Mouse (Mus musculus): ENCODE results near the gene Mup6.
"Not testable (repeated sequence)": the region's sequence is repeated elsewhere in the genome, so short reads cannot be mapped to it uniquely, and the experiment has no call there.

Gene Mup6

DNA sequence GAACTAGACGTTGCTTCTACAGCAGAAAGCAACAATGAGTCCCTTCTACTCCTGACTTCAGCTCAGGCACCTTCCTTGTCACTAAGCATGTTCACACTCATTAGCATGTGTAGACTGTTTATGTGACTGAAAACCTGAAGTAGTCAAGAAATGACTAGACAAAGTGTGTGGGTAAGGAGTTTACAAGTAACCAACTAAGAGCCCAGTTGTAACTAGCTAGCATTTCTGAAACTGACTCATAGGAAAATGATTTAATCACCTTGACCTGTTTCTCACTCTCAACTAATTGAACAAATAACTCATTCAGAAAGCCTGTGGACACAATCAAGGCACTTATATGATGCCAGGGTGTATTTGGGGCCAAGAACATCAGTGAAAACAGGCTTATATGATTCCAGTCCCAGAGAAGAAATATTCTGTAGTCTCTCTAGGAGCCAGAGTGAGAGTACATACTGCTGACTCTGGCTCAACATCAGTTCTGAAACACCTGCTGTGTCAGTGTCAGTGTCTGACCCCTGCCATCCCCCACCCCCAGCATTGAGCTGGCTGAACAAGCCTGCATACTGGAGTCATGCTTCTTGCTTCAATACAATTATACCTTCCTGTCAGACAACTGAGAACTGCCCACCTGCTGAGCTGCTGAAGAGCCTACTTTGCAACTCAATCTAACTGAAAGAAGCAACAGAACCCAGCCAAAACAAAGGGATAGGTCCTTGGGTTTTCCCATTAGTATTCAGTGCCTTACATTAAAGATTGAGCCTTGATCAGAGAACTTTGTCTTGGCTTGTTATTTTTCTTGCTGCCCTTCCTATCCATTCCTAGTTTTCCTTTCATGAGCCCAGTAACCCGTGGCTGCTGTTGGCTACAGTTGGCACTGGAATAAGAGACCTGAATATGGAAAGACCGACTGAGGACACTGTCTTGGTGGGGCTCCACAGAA, at the start of gene Mup6:
Gene Mup6, plus strand, starts transcription at position 890 of the 940 bp plus-strand sequence.
- DNase-seq (ENCODE audit: low spot score) = no peak

- DNase-seq (ENCODE audit: low spot score) = peak; percentile 9
These were observed 49.3 kb upstream of the Mup6 start, which contains the start of gene Slc46a2 for GRCm38 (mm10) chr4:59914608-59915403. Slc46a2 (minus strand) TSS chr4:59915056.

DNA sequence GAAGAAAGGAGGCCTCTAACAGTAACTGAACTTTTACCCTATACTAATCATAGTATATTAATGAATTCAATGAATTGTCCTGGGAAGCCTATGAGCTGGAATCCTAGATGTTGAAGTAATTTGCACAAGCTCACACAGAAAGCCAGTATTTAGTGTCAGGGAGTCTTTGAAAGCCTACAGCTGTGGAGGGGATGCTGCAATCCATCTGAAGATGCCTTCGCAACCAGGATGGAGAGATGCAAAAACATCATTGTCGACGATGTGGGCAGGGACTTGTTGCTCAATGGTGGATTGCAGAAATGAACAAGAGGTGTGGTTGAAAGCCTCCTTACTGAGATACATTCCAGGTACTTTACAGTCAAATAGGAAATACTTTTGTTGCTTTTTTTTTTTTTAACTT, 46.1 kb upstream of the Mup6 start:
- DNase-seq (ENCODE audit: low spot score) = no peak

GRCm38 (mm10) chr4:59925082-59925481, 39.0 kb upstream of the Mup6 start:
- peak; percentile 16 for DNase-seq (ENCODE audit: low spot score)

DNA sequence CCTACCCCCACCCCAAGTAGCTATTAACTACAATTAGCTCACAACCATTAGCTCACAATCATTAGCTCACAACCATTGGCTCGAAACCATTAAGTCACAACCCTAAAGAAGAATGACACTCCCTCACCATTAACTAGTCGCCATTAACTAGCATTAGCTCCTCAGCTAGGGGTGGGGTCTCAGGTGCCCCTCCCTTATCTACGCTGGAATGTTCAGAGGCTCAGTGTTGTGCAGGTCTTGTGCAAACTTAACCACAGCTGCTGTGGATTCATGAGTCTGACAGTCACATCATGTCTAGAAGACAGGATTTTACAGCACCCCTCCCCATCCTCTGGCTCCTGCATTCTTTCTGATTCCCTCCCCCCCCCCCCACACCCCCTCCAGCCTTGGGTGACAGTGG, 36.4 kb upstream of the Mup6 start:
- DNase-seq (ENCODE audit: low spot score) = no peak

GRCm38 (mm10) chr4:59928347-59928746, 35.7 kb upstream of the Mup6 start:
- DNase-seq (ENCODE audit: low spot score) = peak; percentile 81

GRCm38 (mm10) chr4:59932505-59933281, 31.4 kb upstream of the Mup6 start:
- no peak for DNase-seq (ENCODE audit: low spot score)

GRCm38 (mm10) chr4:59937543-59937942, 26.6 kb upstream of the Mup6 start:
- DNase-seq (ENCODE audit: low spot score) = no peak

GRCm38 (mm10) chr4:59960610-59961009, 3.5 kb upstream of the Mup6 start, which contains the start of gene Mup4:
Mup4 (minus strand) TSS chr4:59960710.
- DNase-seq (ENCODE audit: low spot score) = no peak

- not testable (repeated sequence) for DNase-seq (ENCODE audit: low spot score)
These were observed 33.8 kb downstream of the Mup6 start for GRCm38 (mm10) chr4:59997894-59998293.

DNA sequence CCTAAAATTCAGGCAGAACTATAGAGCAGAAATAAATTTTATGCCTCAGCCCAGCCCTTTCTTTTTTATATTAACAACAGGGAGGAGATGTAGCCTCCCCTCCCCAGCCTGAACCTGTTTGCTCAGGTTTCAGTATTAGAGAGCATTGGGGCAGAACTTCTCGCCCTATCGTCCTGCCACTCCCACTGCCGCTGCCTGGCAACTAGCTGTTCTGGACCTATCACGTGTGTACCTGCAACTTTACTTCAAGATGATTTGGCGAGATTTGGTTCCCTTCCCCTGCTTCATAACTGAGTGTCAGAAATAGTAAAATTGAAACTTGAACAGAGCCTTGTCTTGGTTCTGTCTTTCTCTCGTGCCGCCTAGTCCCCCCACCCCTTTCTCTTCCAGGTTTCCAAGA, 56.0 kb downstream of the Mup6 start:
- DNase-seq (ENCODE audit: low spot score) = not testable (repeated sequence)

- not testable (repeated sequence) for DNase-seq (ENCODE audit: low spot score)
These were observed 65.4 kb downstream of the Mup6 start for GRCm38 (mm10) chr4:60029334-60030111.
